Mouse (Mus musculus): ENCODE measurements at regions not wholly inside any gene's neighbourhood (a gene's known extent, or its start where the extent isn't known, plus 50 kb on each side); places are given as distances from the start of the nearest gene placed in this dataset.

- Histone ChIP-seq H3K36me3 (ENCODE audit: control insufficient read depth, insufficient read depth, low read length) (no peaks in the 10 kb centered on the region), H3K4me3 (ENCODE audit: control insufficient read depth, low read depth, low read length) (no peak overlapping the region), H3K27me3 (ENCODE audit: control insufficient read depth, insufficient read depth, low read length) (no peaks in the 10 kb centered on the region), H3K27ac (ENCODE audit: control insufficient read depth, insufficient read depth, low read depth, low read length) (no peak overlapping the region), H3K4me1 (ENCODE audit: control insufficient read depth, insufficient read depth, low read length) (no peaks in the 10 kb centered on the region)
- TF ChIP-seq POLR2A (IDR thresholded peaks at IDR 0.05; ENCODE audit: control insufficient read depth, low read depth, low read length) (no peak), CTCF (IDR thresholded peaks at IDR 0.05; ENCODE audit: control insufficient read depth, insufficient read depth, insufficient replicate concordance, low read depth, low read length) (no peak)
Measured at GRCm38 (mm10) chr3:60742232-60742631, 260.4 kb upstream of the P2ry1 start.

- Histone ChIP-seq H3K36me3 (ENCODE audit: control insufficient read depth, insufficient read depth, low read length) (no peaks in the 10 kb centered on the region), H3K27me3 (ENCODE audit: control insufficient read depth, insufficient read depth, low read length) (no peaks in the 10 kb centered on the region), H3K4me1 (ENCODE audit: control insufficient read depth, insufficient read depth, low read length) (no peaks in the 10 kb centered on the region), H3K27ac (ENCODE audit: control insufficient read depth, insufficient read depth, low read depth, low read length) (no peak overlapping the region), H3K4me3 (ENCODE audit: control insufficient read depth, low read depth, low read length) (no peak overlapping the region)
- no peak for TF ChIP-seq POLR2A (IDR thresholded peaks at IDR 0.05; ENCODE audit: control insufficient read depth, low read depth, low read length)
- TF ChIP-seq CTCF (IDR thresholded peaks at IDR 0.05; ENCODE audit: control insufficient read depth, insufficient read depth, insufficient replicate concordance, low read depth, low read length) = no peak
Measured at GRCm38 (mm10) chr3:60745075-60745474, 257.5 kb upstream of the P2ry1 start.

GRCm38 (mm10) chr3:60758568-60758967 is 244.0 kb upstream of the P2ry1 start:
- Histone ChIP-seq H3K27me3 (ENCODE audit: control insufficient read depth, insufficient read depth, low read length) (no peaks in the 10 kb centered on the region), H3K4me1 (ENCODE audit: control insufficient read depth, insufficient read depth, low read length) (no peaks in the 10 kb centered on the region), H3K36me3 (ENCODE audit: control insufficient read depth, insufficient read depth, low read length) (no peaks in the 10 kb centered on the region)

DNA sequence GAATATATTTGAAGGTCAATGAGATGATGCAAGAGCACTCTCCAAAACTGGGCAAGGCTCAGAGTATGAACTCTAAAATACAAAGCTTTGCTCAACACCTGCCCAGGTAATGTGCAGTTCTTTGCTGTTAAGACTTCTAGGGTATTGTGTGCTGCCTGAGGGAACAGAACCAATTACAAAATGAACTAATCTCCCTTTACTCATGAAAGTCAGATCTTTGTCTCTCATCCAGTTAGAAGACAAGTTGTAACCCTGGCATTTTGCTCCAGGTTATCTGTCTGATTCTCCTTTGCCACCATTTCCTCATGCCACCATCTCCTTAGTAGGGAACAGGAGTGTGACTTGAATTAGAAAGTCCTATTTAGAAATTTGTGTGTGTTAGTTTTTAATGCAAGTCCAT is 243.5 kb upstream of the P2ry1 start:
- Histone ChIP-seq H3K4me1 (ENCODE audit: control insufficient read depth, insufficient read depth, low read length) (no peaks in the 10 kb centered on the region), H3K27me3 (ENCODE audit: control insufficient read depth, insufficient read depth, low read length) (no peaks in the 10 kb centered on the region), H3K27ac (ENCODE audit: control insufficient read depth, insufficient read depth, low read depth, low read length) (no peak overlapping the region), H3K4me3 (ENCODE audit: control insufficient read depth, low read depth, low read length) (no peak overlapping the region), H3K36me3 (ENCODE audit: control insufficient read depth, insufficient read depth, low read length) (no peaks in the 10 kb centered on the region)
- no peak for TF ChIP-seq CTCF (IDR thresholded peaks at IDR 0.05; ENCODE audit: control insufficient read depth, insufficient read depth, insufficient replicate concordance, low read depth, low read length)
- TF ChIP-seq POLR2A (IDR thresholded peaks at IDR 0.05; ENCODE audit: control insufficient read depth, low read depth, low read length) = no peak

More at GRCm38 (mm10) chr3:60758568-60758967, 244.0 kb upstream of the P2ry1 start:
- H3K27ac ChIP-seq (ENCODE audit: control insufficient read depth, insufficient read depth, low read depth, low read length) = no peak overlapping the region
- no peak for TF ChIP-seq CTCF (IDR thresholded peaks at IDR 0.05; ENCODE audit: control insufficient read depth, insufficient read depth, insufficient replicate concordance, low read depth, low read length)
- no peak for TF ChIP-seq POLR2A (IDR thresholded peaks at IDR 0.05; ENCODE audit: control insufficient read depth, low read depth, low read length)
- no peak overlapping the region for H3K4me3 ChIP-seq (ENCODE audit: control insufficient read depth, low read depth, low read length)

DNA sequence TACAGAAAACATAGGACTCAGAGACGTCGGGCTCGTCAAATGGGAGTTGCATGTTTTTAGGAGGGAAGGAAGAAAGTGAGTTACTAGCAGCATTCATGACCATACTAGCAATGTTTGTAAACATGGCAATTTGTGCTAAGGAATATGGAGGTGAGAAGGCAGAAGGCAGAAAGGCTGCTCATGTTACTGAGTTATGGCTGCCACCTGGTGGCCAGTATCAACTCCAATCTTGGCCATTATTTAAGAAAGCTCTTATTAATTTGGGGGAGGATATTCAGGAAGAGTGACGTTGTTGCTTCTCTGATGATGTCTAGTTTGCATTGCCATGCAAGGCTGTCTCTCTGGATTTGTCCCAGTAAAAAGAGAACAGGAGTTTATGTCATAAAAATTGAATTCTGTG is 239.7 kb upstream of the P2ry1 start:
- no peak overlapping the region for H3K27ac ChIP-seq (ENCODE audit: control insufficient read depth, insufficient read depth, low read depth, low read length)
- no peaks in the 10 kb centered on the region for H3K4me1 ChIP-seq (ENCODE audit: control insufficient read depth, insufficient read depth, low read length)
- H3K27me3 ChIP-seq (ENCODE audit: control insufficient read depth, insufficient read depth, low read length) = no peaks in the 10 kb centered on the region
- H3K4me3 ChIP-seq (ENCODE audit: control insufficient read depth, low read depth, low read length) = no peak overlapping the region
- H3K36me3 ChIP-seq (ENCODE audit: control insufficient read depth, insufficient read depth, low read length) = no peaks in the 10 kb centered on the region
- no peak for TF ChIP-seq CTCF (IDR thresholded peaks at IDR 0.05; ENCODE audit: control insufficient read depth, insufficient read depth, insufficient replicate concordance, low read depth, low read length)
- TF ChIP-seq POLR2A (IDR thresholded peaks at IDR 0.05; ENCODE audit: control insufficient read depth, low read depth, low read length) = no peak

DNA sequence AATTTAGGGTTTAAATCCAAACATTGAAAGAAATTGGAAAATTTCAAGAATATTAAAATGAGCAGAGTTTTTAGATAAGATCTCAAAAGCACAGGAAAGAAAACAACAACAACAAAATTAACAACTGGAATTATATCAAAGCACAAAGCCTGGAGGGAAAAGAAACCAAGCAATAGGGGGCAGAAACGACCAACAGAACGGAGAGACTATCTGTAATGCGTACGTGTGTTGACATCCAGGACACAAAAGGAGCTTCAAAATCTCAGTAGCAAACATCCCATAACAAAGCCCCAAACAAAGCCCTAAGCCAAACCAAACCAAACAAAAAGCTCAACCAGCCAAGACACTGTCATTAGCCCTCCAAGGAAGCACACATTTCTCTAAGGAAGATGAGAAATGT is 237.5 kb upstream of the P2ry1 start:
- Histone ChIP-seq H3K27me3 (ENCODE audit: control insufficient read depth, insufficient read depth, low read length) (no peaks in the 10 kb centered on the region), H3K27ac (ENCODE audit: control insufficient read depth, insufficient read depth, low read depth, low read length) (no peak overlapping the region), H3K36me3 (ENCODE audit: control insufficient read depth, insufficient read depth, low read length) (no peaks in the 10 kb centered on the region), H3K4me3 (ENCODE audit: control insufficient read depth, low read depth, low read length) (no peak overlapping the region), H3K4me1 (ENCODE audit: control insufficient read depth, insufficient read depth, low read length) (no peaks in the 10 kb centered on the region)
- no peak for TF ChIP-seq CTCF (IDR thresholded peaks at IDR 0.05; ENCODE audit: control insufficient read depth, insufficient read depth, insufficient replicate concordance, low read depth, low read length)
- no peak for TF ChIP-seq POLR2A (IDR thresholded peaks at IDR 0.05; ENCODE audit: control insufficient read depth, low read depth, low read length)

DNA sequence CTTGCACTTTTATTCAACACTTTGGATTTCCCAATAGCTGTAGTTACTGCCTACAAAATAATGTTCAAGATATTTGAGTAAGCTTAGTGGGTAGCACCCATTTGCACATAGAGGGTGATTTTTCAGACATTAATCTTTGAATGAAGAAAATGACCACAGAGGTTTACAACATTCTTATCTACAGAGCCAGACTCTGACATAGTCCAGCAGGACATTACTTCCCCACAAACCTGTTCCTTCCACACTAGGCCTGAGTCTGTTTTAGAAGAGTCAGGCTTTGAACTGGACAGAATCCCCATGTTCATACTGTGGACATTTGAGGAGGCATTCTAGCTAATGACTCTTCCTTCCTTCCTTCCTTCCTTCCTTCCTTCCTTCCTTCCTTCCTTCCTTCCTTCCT is 233.6 kb upstream of the P2ry1 start:
- Histone ChIP-seq H3K36me3 (ENCODE audit: control insufficient read depth, insufficient read depth, low read length) (no peaks in the 10 kb centered on the region), H3K27me3 (ENCODE audit: control insufficient read depth, insufficient read depth, low read length) (no peaks in the 10 kb centered on the region), H3K4me1 (ENCODE audit: control insufficient read depth, insufficient read depth, low read length) (no peaks in the 10 kb centered on the region), H3K4me3 (ENCODE audit: control insufficient read depth, low read depth, low read length) (no peak overlapping the region), H3K27ac (ENCODE audit: control insufficient read depth, insufficient read depth, low read depth, low read length) (no peak overlapping the region)
- TF ChIP-seq POLR2A (IDR thresholded peaks at IDR 0.05; ENCODE audit: control insufficient read depth, low read depth, low read length) = no peak

DNA sequence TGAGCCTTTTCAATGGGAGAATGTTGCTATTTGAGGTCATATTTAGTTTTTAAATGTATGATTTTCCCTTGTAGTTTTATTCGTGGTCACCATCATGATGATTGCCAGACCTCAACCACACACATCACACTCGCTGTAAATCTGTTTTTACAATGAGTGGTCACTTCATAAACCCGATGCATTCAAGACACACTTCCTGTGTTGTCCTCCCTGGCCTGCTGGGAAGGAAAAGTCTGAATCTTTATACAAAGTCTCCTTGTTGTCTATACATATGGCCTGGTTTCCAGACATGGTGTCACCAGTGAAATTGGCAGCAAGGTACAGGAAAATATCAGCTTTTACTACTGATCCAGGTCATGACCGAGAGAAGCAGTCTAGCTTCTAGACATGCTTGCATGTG is 230.7 kb upstream of the P2ry1 start:
- Histone ChIP-seq H3K4me1 (ENCODE audit: control insufficient read depth, insufficient read depth, low read length) (no peaks in the 10 kb centered on the region), H3K36me3 (ENCODE audit: control insufficient read depth, insufficient read depth, low read length) (no peaks in the 10 kb centered on the region)
- TF ChIP-seq CTCF (IDR thresholded peaks at IDR 0.05; ENCODE audit: control insufficient read depth, insufficient read depth, insufficient replicate concordance, low read depth, low read length) (no peak), POLR2A (IDR thresholded peaks at IDR 0.05; ENCODE audit: control insufficient read depth, low read depth, low read length) (no peak)

More for the DNA sequence above, 230.7 kb upstream of the P2ry1 start:
- Histone ChIP-seq H3K4me3 (ENCODE audit: control insufficient read depth, low read depth, low read length) (no peak overlapping the region), H3K27me3 (ENCODE audit: control insufficient read depth, insufficient read depth, low read length) (no peaks in the 10 kb centered on the region), H3K27ac (ENCODE audit: control insufficient read depth, insufficient read depth, low read depth, low read length) (no peak overlapping the region)

Data from testis, adult 2 months (tissue).